Mouse (Mus musculus): ENCODE data around the gene Snx10. TPM values are rescaled to one million over a fixed set of nuclear protein-coding genes. Genes with fewer than 3 reads are reported as not detected.

The Snx10 gene
- polyA plus RNA-seq, 1 experiment from 2014 or later = 40.1 TPM

DNA sequence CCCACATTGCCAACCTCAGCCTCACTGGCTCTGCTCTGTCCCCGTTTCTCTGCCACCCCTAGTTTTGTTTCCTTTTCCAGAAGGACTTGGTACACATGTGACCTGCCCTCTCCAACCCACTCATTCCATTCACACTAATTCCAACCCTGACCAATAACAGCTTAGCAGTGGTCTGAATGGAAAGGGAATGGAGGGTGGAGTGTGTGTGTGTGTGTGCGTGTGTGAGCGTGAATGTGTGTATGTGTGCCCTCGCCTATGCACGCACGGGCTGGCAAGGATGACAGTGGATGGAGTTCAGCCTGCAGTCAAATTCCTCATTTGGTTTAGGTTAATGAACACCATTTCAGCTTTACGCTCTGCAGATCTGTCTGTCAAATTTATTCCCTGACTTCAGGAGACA, 74.4 kb downstream of the Snx10 start:
- no peak overlapping the region for H3K4me3 ChIP-seq (ENCODE audit: low read depth, low read length)
- H3K9ac ChIP-seq (ENCODE audit: low read length) = no peak overlapping the region
- no peaks in the 10 kb centered on the region for H3K36me3 ChIP-seq (ENCODE audit: control insufficient read depth, insufficient read depth, low read length)
- 78% methylated on average over 7 of the region's 7 CpGs for WGBS
- no peaks in the 10 kb centered on the region for H3K27me3 ChIP-seq (ENCODE audit: control insufficient read depth, insufficient read depth, low read length)
- H3K4me2 ChIP-seq (ENCODE audit: low read depth, low read length, severe bottlenecking) = no peak overlapping the region
- DNase-seq (ENCODE audit: low spot score) (peak; percentile 36), ATAC-seq (replicated peaks; ENCODE audit: low FRiP score) (no peak)
- H3K4me1 ChIP-seq (replicated peaks; ENCODE audit: control insufficient read depth, insufficient read depth, low read length) = peaks cover 4% of the 10 kb centered on the region; the same call in 1 of the 2 replicates
- no peaks in the 10 kb centered on the region for H3K9me3 ChIP-seq (ENCODE audit: control insufficient read depth, low read length)
- H3K27ac ChIP-seq (ENCODE audit: low read depth, low read length) = no peak overlapping the region

DNA sequence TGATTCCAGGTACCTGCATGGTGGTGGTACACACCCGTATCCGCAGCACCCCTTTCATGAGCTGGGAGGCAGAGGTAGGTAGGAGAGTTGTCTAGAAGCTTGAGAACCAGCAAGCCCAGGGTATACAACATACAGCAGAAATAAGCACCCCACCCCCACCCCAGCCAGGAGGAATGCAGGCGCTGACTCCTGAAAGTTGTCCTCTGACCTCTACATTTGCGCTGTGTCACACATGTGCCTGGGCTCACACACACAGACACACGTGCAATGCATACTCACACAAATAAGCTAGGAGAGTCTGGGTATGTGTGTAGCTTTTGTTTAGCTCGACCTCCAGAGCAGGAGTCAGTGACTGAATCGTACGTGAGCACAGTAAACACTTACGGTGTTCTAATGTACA, 76.7 kb downstream of the Snx10 start:
- no peaks in the 10 kb centered on the region for H3K4me1 ChIP-seq (replicated peaks; ENCODE audit: control insufficient read depth, insufficient read depth, low read length)
- no peaks in the 10 kb centered on the region for H3K9me3 ChIP-seq (ENCODE audit: control insufficient read depth, low read length)
- no peak overlapping the region for H3K4me2 ChIP-seq (ENCODE audit: low read depth, low read length, severe bottlenecking)
- H3K27ac ChIP-seq (ENCODE audit: low read depth, low read length) = no peak overlapping the region
- 87% methylated on average over 9 of the region's 9 CpGs for WGBS
- H3K9ac ChIP-seq (ENCODE audit: low read length) = no peak overlapping the region
- no peaks in the 10 kb centered on the region for H3K27me3 ChIP-seq (ENCODE audit: control insufficient read depth, insufficient read depth, low read length)
- peak; percentile 23 for DNase-seq (ENCODE audit: low spot score)
- no peaks in the 10 kb centered on the region for H3K36me3 ChIP-seq (ENCODE audit: control insufficient read depth, insufficient read depth, low read length)
- ATAC-seq (replicated peaks; ENCODE audit: low FRiP score) = no peak
- no peak overlapping the region for H3K4me3 ChIP-seq (ENCODE audit: low read depth, low read length)

DNA sequence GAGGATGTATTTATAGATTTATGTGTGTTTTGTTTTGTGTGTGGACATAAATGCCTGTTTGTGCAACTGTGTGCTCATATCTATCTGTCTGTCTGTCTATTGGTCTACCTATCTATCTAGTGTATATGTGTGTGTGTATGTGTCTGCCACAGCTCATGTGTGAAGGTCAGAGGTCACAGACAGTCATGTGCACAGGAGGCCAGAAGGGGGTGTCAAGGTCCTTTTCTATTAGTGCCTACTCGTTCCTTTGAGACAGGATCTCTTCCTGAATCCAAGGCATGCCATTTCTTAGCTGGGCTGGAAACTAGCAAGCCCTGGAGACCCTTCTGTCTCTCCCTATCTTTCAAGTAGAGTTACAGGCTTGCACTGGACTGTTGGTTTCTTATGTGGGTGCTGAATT, 78.6 kb downstream of the Snx10 start:
- no peak overlapping the region for H3K27ac ChIP-seq (ENCODE audit: low read depth, low read length)
- H3K9me3 ChIP-seq (ENCODE audit: control insufficient read depth, low read length) = no peaks in the 10 kb centered on the region
- 70% methylated on average over 1 of the region's 1 CpGs for WGBS
- H3K36me3 ChIP-seq (ENCODE audit: control insufficient read depth, insufficient read depth, low read length) = no peaks in the 10 kb centered on the region
- no peak overlapping the region for H3K4me2 ChIP-seq (ENCODE audit: low read depth, low read length, severe bottlenecking)
- H3K9ac ChIP-seq (ENCODE audit: low read length) = no peak overlapping the region
- no peaks in the 10 kb centered on the region for H3K27me3 ChIP-seq (ENCODE audit: control insufficient read depth, insufficient read depth, low read length)
- DNase-seq (ENCODE audit: low spot score) (peak; percentile 21), ATAC-seq (replicated peaks; ENCODE audit: low FRiP score) (no peak)
- H3K4me1 ChIP-seq (replicated peaks; ENCODE audit: control insufficient read depth, insufficient read depth, low read length) = no peaks in the 10 kb centered on the region; the same call in none of the 2 replicates
- H3K4me3 ChIP-seq (ENCODE audit: low read depth, low read length) = no peak overlapping the region

DNA sequence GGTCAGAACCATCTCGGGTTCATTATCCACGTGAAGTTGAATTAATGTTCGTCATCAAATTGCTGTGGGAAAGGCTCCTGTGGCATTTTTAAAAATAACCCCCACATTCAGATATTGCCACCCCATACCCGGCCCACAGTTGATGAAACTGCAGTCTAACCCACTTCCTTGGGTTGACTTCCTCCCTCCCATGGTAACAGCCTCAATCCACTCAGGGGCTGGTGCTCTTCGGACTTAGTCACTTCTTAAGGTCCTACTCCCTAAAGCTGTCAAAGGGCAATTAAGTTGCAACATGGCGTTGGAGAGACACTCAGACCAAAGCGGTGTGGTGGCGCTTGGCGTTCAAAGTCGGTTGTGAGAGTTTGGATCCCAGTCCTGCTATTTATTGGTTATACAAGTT, 80.0 kb downstream of the Snx10 start:
- Histone ChIP-seq H3K9me3 (ENCODE audit: control insufficient read depth, low read length) (no peaks in the 10 kb centered on the region), H3K27ac (ENCODE audit: low read depth, low read length) (no peak overlapping the region)
- ATAC-seq (replicated peaks; ENCODE audit: low FRiP score) = no peak

DNA sequence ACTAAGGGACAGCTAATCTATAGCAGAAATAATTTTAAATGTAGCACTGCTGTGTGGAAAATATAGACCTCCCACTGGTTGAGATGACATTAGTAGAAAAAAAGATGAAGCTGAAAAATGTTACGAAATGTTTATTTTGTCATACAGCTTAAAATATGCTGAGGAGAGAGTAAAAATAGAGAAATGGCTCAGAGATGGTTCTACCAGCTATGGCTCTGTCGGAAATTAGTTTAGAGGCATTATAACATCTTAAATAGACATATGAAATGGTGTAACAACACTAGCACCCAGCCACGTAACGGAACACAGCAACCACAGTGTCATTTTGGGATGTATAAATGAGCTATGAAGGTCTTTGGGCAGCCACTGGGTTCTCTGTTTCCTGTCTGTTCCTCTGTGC, 82.5 kb downstream of the Snx10 start:
- Histone ChIP-seq H3K9ac (ENCODE audit: low read length) (no peak overlapping the region), H3K4me1 (replicated peaks; ENCODE audit: control insufficient read depth, insufficient read depth, low read length) (no peaks in the 10 kb centered on the region; the same call in none of the 2 replicates), H3K9me3 (ENCODE audit: control insufficient read depth, low read length) (no peaks in the 10 kb centered on the region), H3K27ac (ENCODE audit: low read depth, low read length) (no peak overlapping the region), H3K36me3 (ENCODE audit: control insufficient read depth, insufficient read depth, low read length) (no peaks in the 10 kb centered on the region), H3K27me3 (ENCODE audit: control insufficient read depth, insufficient read depth, low read length) (no peaks in the 10 kb centered on the region), H3K4me2 (ENCODE audit: low read depth, low read length, severe bottlenecking) (no peak overlapping the region), H3K4me3 (ENCODE audit: low read depth, low read length) (no peak overlapping the region)
- DNase-seq (ENCODE audit: low spot score) (no peak), ATAC-seq (replicated peaks; ENCODE audit: low FRiP score) (no peak)
- WGBS = 91% methylated on average over 4 of the region's 4 CpGs

More for the DNA sequence above, 80.0 kb downstream of the Snx10 start:
- no peak overlapping the region for H3K4me2 ChIP-seq (ENCODE audit: low read depth, low read length, severe bottlenecking)
- H3K4me1 ChIP-seq (replicated peaks; ENCODE audit: control insufficient read depth, insufficient read depth, low read length) = no peaks in the 10 kb centered on the region; the same call in none of the 2 replicates
- H3K27me3 ChIP-seq (ENCODE audit: control insufficient read depth, insufficient read depth, low read length) = no peaks in the 10 kb centered on the region
- H3K36me3 ChIP-seq (ENCODE audit: control insufficient read depth, insufficient read depth, low read length) = no peaks in the 10 kb centered on the region
- H3K9ac ChIP-seq (ENCODE audit: low read length) = no peak overlapping the region
- WGBS = 90% methylated on average over 10 of the region's 10 CpGs
- no peak for DNase-seq (ENCODE audit: low spot score)
- H3K4me3 ChIP-seq (ENCODE audit: low read depth, low read length) = no peak overlapping the region

DNA sequence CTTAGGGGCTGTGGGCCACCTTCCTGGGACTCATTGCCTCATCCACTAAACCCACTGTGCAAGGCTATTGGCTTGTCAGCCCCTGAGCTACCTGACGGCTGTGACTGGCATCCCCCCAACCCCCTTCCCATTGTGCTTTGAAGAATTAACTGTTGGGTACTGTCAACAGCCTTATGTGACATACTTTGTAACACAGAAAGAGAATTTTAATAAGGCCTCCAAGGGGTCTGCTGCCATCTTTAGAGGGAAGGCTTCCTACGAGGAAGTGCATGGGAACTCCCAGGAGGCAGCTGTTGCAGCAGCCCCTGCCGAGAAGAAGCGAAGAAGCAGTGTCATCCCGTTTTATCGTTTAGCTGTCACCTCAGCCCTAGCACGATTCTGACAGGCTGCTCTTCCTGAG, 83.1 kb downstream of the Snx10 start:
- no peaks in the 10 kb centered on the region; the same call in none of the 2 replicates for H3K4me1 ChIP-seq (replicated peaks; ENCODE audit: control insufficient read depth, insufficient read depth, low read length)
- no peak overlapping the region for H3K4me3 ChIP-seq (ENCODE audit: low read depth, low read length)
- no peaks in the 10 kb centered on the region for H3K27me3 ChIP-seq (ENCODE audit: control insufficient read depth, insufficient read depth, low read length)
- no peaks in the 10 kb centered on the region for H3K9me3 ChIP-seq (ENCODE audit: control insufficient read depth, low read length)
- H3K27ac ChIP-seq (ENCODE audit: low read depth, low read length) = no peak overlapping the region
- H3K4me2 ChIP-seq (ENCODE audit: low read depth, low read length, severe bottlenecking) = no peak overlapping the region
- H3K36me3 ChIP-seq (ENCODE audit: control insufficient read depth, insufficient read depth, low read length) = no peaks in the 10 kb centered on the region
- WGBS = 39% methylated on average over 7 of the region's 7 CpGs
- no peak for DNase-seq (ENCODE audit: low spot score)
- no peak for ATAC-seq (replicated peaks; ENCODE audit: low FRiP score)
- no peak overlapping the region for H3K9ac ChIP-seq (ENCODE audit: low read length)

DNA sequence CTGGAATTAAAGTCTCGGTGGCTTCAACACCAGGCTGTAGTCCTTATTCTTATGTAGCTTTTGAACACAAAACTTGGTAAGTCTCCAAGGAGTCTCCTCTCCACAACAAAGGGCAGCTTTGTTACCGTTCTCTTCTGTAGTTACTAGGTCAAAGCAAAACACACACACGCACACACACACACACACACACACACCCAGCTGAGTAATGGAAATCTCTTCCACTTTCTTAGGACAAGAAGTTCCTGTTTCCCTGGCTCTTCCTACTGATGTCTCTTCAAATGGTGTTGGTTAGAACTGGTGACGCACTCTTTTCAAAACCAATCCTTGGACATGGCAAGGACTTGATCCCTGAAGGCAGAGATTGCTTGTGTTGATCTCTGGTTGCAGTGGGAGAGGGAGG, 87.9 kb downstream of the Snx10 start:
- Histone ChIP-seq H3K27ac (ENCODE audit: low read depth, low read length) (no peak overlapping the region), H3K36me3 (ENCODE audit: control insufficient read depth, insufficient read depth, low read length) (no peaks in the 10 kb centered on the region)

DNA sequence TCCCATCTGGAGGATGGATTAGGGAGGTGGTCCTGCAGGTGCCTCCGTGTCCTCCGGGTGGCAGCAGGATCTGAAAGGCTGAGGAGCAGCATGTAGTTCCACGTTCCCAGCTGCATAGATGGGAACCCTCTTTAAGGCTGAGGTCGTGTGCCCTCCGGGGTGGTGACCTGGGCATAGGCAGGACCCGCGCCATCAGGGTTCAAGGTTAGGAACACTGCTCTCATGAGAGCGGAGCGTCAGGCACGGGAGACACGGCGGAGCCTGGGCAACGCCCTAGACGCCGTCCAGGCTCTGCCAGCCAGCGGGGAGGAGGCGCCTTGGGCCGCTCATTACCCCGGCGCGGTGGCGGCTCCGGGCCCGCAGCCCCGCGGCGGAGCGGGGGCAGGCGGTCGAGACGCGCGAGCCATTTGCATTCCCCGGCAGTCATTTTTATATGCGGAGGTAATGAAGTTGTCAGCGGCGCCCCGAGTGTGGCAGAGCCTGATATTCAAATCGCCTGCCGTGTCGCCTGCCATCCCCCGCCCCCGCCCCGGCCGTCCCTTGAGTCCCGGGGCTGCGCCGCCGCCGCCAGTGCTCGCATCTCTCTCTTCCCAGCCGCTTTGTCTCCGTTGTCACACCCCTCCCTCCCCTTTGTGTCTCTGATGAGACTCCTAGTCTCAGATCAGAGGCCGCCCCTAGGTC, 88.8 kb downstream of the Snx10 start:
- peak overlapping the region; percentile 51 for H3K27ac ChIP-seq (ENCODE audit: low read depth, low read length)
- 0 out of 2 replicates have a peak, but pooled peaks cover 3% of the 10 kb centered on the region for H3K4me1 ChIP-seq (replicated peaks; ENCODE audit: control insufficient read depth, insufficient read depth, low read length)
- H3K4me2 ChIP-seq (ENCODE audit: low read depth, low read length, severe bottlenecking) = peak overlapping the region; percentile 66
- no peaks in the 10 kb centered on the region for H3K9me3 ChIP-seq (ENCODE audit: control insufficient read depth, low read length)
- ATAC-seq (replicated peaks; ENCODE audit: low FRiP score) = peak; percentile 85
- peak overlapping the region; percentile 66 for H3K9ac ChIP-seq (ENCODE audit: low read length)
- under 1% methylated on average over 46 of the region's 54 CpGs for WGBS
- H3K36me3 ChIP-seq (ENCODE audit: control insufficient read depth, insufficient read depth, low read length) = no peaks in the 10 kb centered on the region
- peak overlapping the region; percentile 50 for H3K4me3 ChIP-seq (ENCODE audit: low read depth, low read length)
- peaks cover 2% of the 10 kb centered on the region; the same call in 1 of the 2 replicates for H3K27me3 ChIP-seq (ENCODE audit: control insufficient read depth, insufficient read depth, low read length)
- peak; percentile 75 for DNase-seq (ENCODE audit: low spot score)

More for the DNA sequence above, 87.9 kb downstream of the Snx10 start:
- DNase-seq (ENCODE audit: low spot score) = peak; percentile 48
- Histone ChIP-seq H3K4me2 (ENCODE audit: low read depth, low read length, severe bottlenecking) (no peak overlapping the region), H3K27me3 (ENCODE audit: control insufficient read depth, insufficient read depth, low read length) (peaks cover 2% of the 10 kb centered on the region; the same call in 1 of the 2 replicates), H3K9ac (ENCODE audit: low read length) (no peak overlapping the region; the same call in 1 of the 2 replicates), H3K4me1 (replicated peaks; ENCODE audit: control insufficient read depth, insufficient read depth, low read length) (peaks cover 3% of the 10 kb centered on the region), H3K9me3 (ENCODE audit: control insufficient read depth, low read length) (no peaks in the 10 kb centered on the region), H3K4me3 (ENCODE audit: low read depth, low read length) (no peak overlapping the region)
- 88% methylated on average over 4 of the region's 4 CpGs for WGBS
- ATAC-seq (replicated peaks; ENCODE audit: low FRiP score) = no peak

DNA sequence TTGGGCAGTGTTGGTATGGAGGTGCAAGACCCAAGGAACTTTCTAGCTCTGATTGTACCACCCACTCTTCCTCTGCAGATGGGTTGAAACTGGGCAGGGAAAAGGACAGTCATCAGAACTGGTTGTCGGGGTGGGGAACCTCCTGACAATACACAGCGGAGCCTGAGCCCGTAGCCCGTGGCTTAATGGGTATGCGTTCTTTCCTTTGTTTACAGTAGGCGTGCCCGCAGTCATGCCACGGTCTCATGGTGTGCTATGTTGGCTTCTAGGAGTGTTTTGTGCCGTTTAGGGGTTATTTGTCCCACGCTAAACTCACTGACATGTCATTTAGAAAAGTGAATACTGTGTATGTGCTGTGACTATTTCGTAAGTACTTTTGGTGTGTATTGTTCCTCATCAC, 90.0 kb downstream of the Snx10 start:
- 0 out of 2 replicates have a peak, but pooled peaks cover 3% of the 10 kb centered on the region for H3K4me1 ChIP-seq (replicated peaks; ENCODE audit: control insufficient read depth, insufficient read depth, low read length)
- H3K27ac ChIP-seq (ENCODE audit: low read depth, low read length) = no peak overlapping the region
- WGBS = 84% methylated on average over 11 of the region's 11 CpGs
- peaks cover 2% of the 10 kb centered on the region; the same call in 1 of the 2 replicates for H3K27me3 ChIP-seq (ENCODE audit: control insufficient read depth, insufficient read depth, low read length)
- no peak overlapping the region for H3K9ac ChIP-seq (ENCODE audit: low read length)
- no peaks in the 10 kb centered on the region for H3K9me3 ChIP-seq (ENCODE audit: control insufficient read depth, low read length)
- H3K4me3 ChIP-seq (ENCODE audit: low read depth, low read length) = no peak overlapping the region
- H3K36me3 ChIP-seq (ENCODE audit: control insufficient read depth, insufficient read depth, low read length) = no peaks in the 10 kb centered on the region
- no peak overlapping the region for H3K4me2 ChIP-seq (ENCODE audit: low read depth, low read length, severe bottlenecking)
- DNase-seq (ENCODE audit: low spot score) (no peak), ATAC-seq (replicated peaks; ENCODE audit: low FRiP score) (no peak)

Data from forebrain, embryonic 11.5 days (tissue).